Mouse (Mus musculus) stomach, adult 2 months (tissue): Measurements from ENCODE around the gene Gm21671. TPM values are rescaled to one million over a fixed set of nuclear protein-coding genes. Genes with fewer than 3 reads are reported as not detected.

Experiments
- polyA plus RNA-seq: library from polyadenylated mRNA; depleted of rRNA; stranded (reverse); fragments of >200 nt; gene quantifications from 2 replicates; pipeline ENCODE4 v1.2.3, GENCODE M21; 2012; rRNA removed

Gm21671 gene
- not detected in 2 replicates for polyA plus RNA-seq

DNA sequence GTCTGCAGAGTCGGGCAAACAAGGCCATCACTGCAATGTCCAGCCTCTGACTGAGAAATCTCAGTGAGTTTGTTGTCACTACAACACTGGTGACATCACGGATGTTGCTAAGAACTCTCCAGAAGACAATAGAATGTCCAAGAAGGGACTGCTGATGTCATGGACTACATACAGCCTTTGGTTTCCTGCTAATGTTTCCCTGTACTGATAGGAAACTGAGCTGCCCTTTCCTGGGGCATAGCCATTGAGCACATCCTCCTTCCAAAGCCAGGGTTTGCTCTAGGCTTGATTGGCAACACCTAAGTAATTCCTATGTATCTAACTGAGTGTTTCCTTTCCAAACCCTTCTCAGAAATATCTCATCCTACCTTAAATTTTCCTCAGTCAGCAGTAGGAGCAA lies at the start of gene Gm21671:
Gm21671 (minus strand) TSS at position 101 of the 400 bp plus-strand sequence.

DNA sequence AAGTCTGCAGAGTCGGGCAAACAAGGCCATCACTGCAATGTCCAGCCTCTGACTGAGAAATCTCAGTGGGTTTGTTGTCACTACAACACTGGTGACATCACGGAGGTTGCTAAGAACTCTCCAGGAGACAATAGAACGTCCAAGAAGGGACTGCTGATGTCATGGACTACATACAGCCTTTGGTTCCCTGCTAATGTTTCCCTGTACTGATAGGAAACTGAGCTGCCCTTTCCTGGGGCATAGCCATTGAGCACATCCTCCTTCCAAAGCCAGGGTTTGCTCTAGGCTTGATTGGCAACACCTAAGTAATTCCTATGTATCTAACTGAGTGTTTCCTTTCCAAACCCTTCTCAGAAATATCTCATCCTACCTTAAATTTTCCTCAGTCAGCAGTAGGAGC lies 34.3 kb upstream of the Gm21671 start, which contains the start of gene Gm21698:
Gm21698 (minus strand) TSS at position 101 of the 400 bp plus-strand sequence.

GRCm38 (mm10) chr5:25972563-25972962 lies 18.3 kb upstream of the Gm21671 start, which contains the start of gene Gm21680:
Gene Gm21680 (minus strand): TSS chr5:25972663.

DNA sequence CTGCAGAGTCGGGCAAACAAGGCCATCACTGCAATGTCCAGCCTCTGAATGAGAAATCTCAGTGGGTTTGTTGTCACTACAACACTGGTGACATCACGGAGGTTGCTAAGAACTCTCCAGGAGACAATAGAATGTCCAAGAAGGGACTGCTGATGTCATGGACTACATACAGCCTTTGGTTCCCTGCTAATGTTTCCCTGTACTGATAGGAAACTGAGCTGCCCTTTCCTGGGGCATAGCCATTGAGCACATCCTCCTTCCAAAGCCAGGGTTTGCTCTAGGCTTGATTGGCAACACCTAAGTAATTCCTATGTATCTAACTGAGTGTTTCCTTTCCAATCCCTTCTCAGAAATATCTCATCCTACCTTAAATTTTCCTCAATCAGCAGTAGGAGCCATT lies 11.9 kb downstream of the Gm21671 start, which contains the start of gene Gm21663:
Gm21663 (minus strand) TSS at position 101 of the 400 bp plus-strand sequence.

Other genes with a start within 250 kb of the Gm21671 start
- 0.65 and 0.91 TPM in 2 replicates for gene Xrcc2, start 248.6 kb downstream of the Gm21671 start, polyA plus RNA-seq
- gene Actr3b, start 194.4 kb downstream of the Gm21671 start, polyA plus RNA-seq = 0.13 and 0.29 TPM in 2 replicates
- not detected in 2 replicates for gene Gm21663, start 12.0 kb downstream of the Gm21671 start, polyA plus RNA-seq
- gene Gm21680, start 18.2 kb upstream of the Gm21671 start, polyA plus RNA-seq = not detected in 2 replicates
- gene Gm21698, start 34.2 kb upstream of the Gm21671 start, polyA plus RNA-seq = not detected in 2 replicates
- gene Gm1979, start 50.4 kb upstream of the Gm21671 start, polyA plus RNA-seq = not detected in 2 replicates
- gene Gm5862, start 68.5 kb upstream of the Gm21671 start, polyA plus RNA-seq = not detected in 2 replicates
- gene Speer4a, start 85.1 kb upstream of the Gm21671 start, polyA plus RNA-seq = not detected in 2 replicates
- gene Gm7347, start 104.2 kb upstream of the Gm21671 start, polyA plus RNA-seq = not detected in 2 replicates
- gene Gm10471, start 134.9 kb upstream of the Gm21671 start, polyA plus RNA-seq = not detected in 2 replicates
- not detected in 2 replicates for gene 5031410I06Rik, start 150.9 kb upstream of the Gm21671 start, polyA plus RNA-seq
- gene Gm10220, start 167.0 kb upstream of the Gm21671 start, polyA plus RNA-seq = not detected in 2 replicates